Mouse (Mus musculus) heart, embryonic 12.5 days (tissue): ENCODE measurements around the gene Gli2. TPM values are rescaled to one million over a fixed set of nuclear protein-coding genes. Genes with fewer than 3 reads are reported as not detected.
A peak's percentile ranks its signal among the peaks of the same experiment; 100 is the strongest.

ENCODE experiments used
- ATAC-seq: fragments of 200-750 bp; cut with Nextera tagmentation; 2 replicates; pipeline ENCODE4 v1.8.0; 2017; ENCODE audit warnings: moderate TSS enrichment, moderate library complexity; ENCODE audit not compliant: insufficient number of reproducible peaks, low FRiP score
- H3K27ac ChIP-seq: fragments of 300-500 bp; sonication (generic); 2 replicates; pipeline ENCODE4 v1.5.1; 2016; ENCODE audit warnings: mild to moderate bottlenecking, moderate library complexity; ENCODE audit not compliant: poor library complexity, severe bottlenecking
- H3K27me3 ChIP-seq: fragments of 300-500 bp; sonication (generic); replicated peaks from 2 replicates; pipeline ENCODE4 v1.6.1; 2016; ENCODE audit warnings: mild to moderate bottlenecking, moderate library complexity
- H3K36me3 ChIP-seq: fragments of 300-500 bp; sonication (generic); 2 replicates; pipeline ENCODE4 v1.6.1; 2016; ENCODE audit warnings: mild to moderate bottlenecking, moderate library complexity
- H3K4me1 ChIP-seq: fragments of 300-500 bp; sonication (generic); replicated peaks from 2 replicates; pipeline ENCODE4 v1.6.1; 2016; ENCODE audit warnings: mild to moderate bottlenecking
- H3K4me2 ChIP-seq: fragments of 300-500 bp; sonication (generic); 2 replicates; pipeline ENCODE4 v1.6.1; 2016; ENCODE audit warnings: mild to moderate bottlenecking, moderate library complexity
- H3K4me3 ChIP-seq: fragments of 300-500 bp; sonication (generic); 2 replicates; pipeline ENCODE4 v1.5.1; 2016; ENCODE audit warnings: mild to moderate bottlenecking
- H3K9ac ChIP-seq: fragments of 300-500 bp; sonication (generic); 2 replicates; pipeline ENCODE4 v1.6.1; 2016; ENCODE audit warnings: mild to moderate bottlenecking, moderate library complexity
- H3K9me3 ChIP-seq: fragments of 300-500 bp; sonication (generic); replicated peaks from 2 replicates; pipeline ENCODE4 v1.6.1; 2016; ENCODE audit warnings: mild to moderate bottlenecking, moderate library complexity
- WGBS: fragments of 180-500 bp; shearing (Covaris S2); methylation state at CpG from one replicate; pipeline ENCODE4 v1.1.7; 2016; 5-methylcytosine and 5-hydroxymethylcytosine counted together
- polyA plus RNA-seq: library from polyadenylated mRNA; unstranded; fragments of >200 nt; fragmentation: Nextera tagmentation; extraction: Ambion mirVana; gene quantifications from 2 replicates; pipeline ENCODE4 v1.2.1, GENCODE M21; 2016

The Gli2 gene
- polyA plus RNA-seq, 1 experiment from 2014 or later: 4.0 TPM

- ATAC-seq: no peak
- 63% methylated on average over 5 of the region's 5 CpGs for WGBS
- Histone ChIP-seq H3K27me3 (no peaks in the 10 kb centered on the region), H3K4me3 (no peak overlapping the region), H3K9ac (no peak overlapping the region), H3K4me2 (no peak overlapping the region), H3K4me1 (no peaks in the 10 kb centered on the region), H3K9me3 (no peaks in the 10 kb centered on the region), H3K36me3 (no peaks in the 10 kb centered on the region), H3K27ac (no peak overlapping the region)
These were observed 59.6 kb downstream of the Gli2 start for GRCm38 (mm10) chr1:118993775-118994174.

- no peaks in the 10 kb centered on the region for H3K9me3 ChIP-seq
- no peaks in the 10 kb centered on the region for H3K36me3 ChIP-seq
- 63% methylated on average over 6 of the region's 6 CpGs for WGBS
- no peaks in the 10 kb centered on the region for H3K27me3 ChIP-seq
- ATAC-seq: no peak
- no peak overlapping the region for H3K4me2 ChIP-seq
- H3K4me3 ChIP-seq: no peak overlapping the region
- peaks cover 10% of the 10 kb centered on the region for H3K4me1 ChIP-seq
- H3K9ac ChIP-seq: no peak overlapping the region
- no peak overlapping the region for H3K27ac ChIP-seq
These were observed 65.1 kb downstream of the Gli2 start for GRCm38 (mm10) chr1:118988331-118988730.

GRCm38 (mm10) chr1:118987538-118987937 lies 65.9 kb downstream of the Gli2 start:
- Histone ChIP-seq H3K27ac (no peak overlapping the region), H3K4me1 (peaks cover 18% of the 10 kb centered on the region), H3K4me3 (no peak overlapping the region), H3K9me3 (no peaks in the 10 kb centered on the region), H3K36me3 (no peaks in the 10 kb centered on the region), H3K9ac (no peak overlapping the region), H3K4me2 (no peak overlapping the region), H3K27me3 (no peaks in the 10 kb centered on the region)
- WGBS: 88% methylated on average over 11 of the region's 11 CpGs
- ATAC-seq: no peak

GRCm38 (mm10) chr1:118983389-118983788 lies 70.0 kb downstream of the Gli2 start:
- Histone ChIP-seq H3K36me3 (no peaks in the 10 kb centered on the region), H3K27me3 (no peaks in the 10 kb centered on the region), H3K9ac (no peak overlapping the region), H3K4me1 (peaks cover 48% of the 10 kb centered on the region), H3K9me3 (no peaks in the 10 kb centered on the region), H3K27ac (peak overlapping the region; percentile 55; the same call in 1 of the 2 replicates), H3K4me2 (no peak overlapping the region), H3K4me3 (no peak overlapping the region)
- 32% methylated on average over 2 of the region's 2 CpGs for WGBS
- ATAC-seq: no peak

- peak overlapping the region; percentile 50 for H3K4me2 ChIP-seq
- H3K9me3 ChIP-seq: no peaks in the 10 kb centered on the region
- H3K36me3 ChIP-seq: no peaks in the 10 kb centered on the region
- H3K27ac ChIP-seq: peak overlapping the region; percentile 55
- H3K9ac ChIP-seq: no peak overlapping the region
- H3K4me1 ChIP-seq: peaks cover 48% of the 10 kb centered on the region
- 16% methylated on average over 5 of the region's 5 CpGs for WGBS
- H3K27me3 ChIP-seq: no peaks in the 10 kb centered on the region
- H3K4me3 ChIP-seq: no peak overlapping the region
- ATAC-seq: 0 out of 2 replicates have a peak, but pooled peaks have one; percentile 16
These were observed 70.6 kb downstream of the Gli2 start for GRCm38 (mm10) chr1:118982805-118983211.

- Histone ChIP-seq H3K27me3 (no peaks in the 10 kb centered on the region), H3K4me2 (peak overlapping the region; percentile 50), H3K4me3 (peak overlapping the region; percentile 11; the same call in 1 of the 2 replicates), H3K9ac (0 out of 2 replicates have a peak overlapping the region, but pooled peaks have one; percentile 11), H3K27ac (peak overlapping the region; percentile 55), H3K36me3 (no peaks in the 10 kb centered on the region), H3K9me3 (no peaks in the 10 kb centered on the region), H3K4me1 (peaks cover 49% of the 10 kb centered on the region)
- ATAC-seq: peak; percentile 74
- WGBS: 29% methylated on average over 16 of the region's 16 CpGs
These were observed 71.2 kb downstream of the Gli2 start for GRCm38 (mm10) chr1:118981943-118982804.

- Histone ChIP-seq H3K9ac (no peak overlapping the region), H3K27ac (no peak overlapping the region; the same call in 1 of the 2 replicates), H3K4me1 (peaks cover 60% of the 10 kb centered on the region), H3K9me3 (no peaks in the 10 kb centered on the region), H3K4me2 (no peak overlapping the region), H3K36me3 (no peaks in the 10 kb centered on the region), H3K4me3 (no peak overlapping the region), H3K27me3 (no peaks in the 10 kb centered on the region)
- WGBS: 17% methylated on average over 7 of the region's 7 CpGs
- ATAC-seq: no peak
These were observed 72.8 kb downstream of the Gli2 start for GRCm38 (mm10) chr1:118980636-118981035.

GRCm38 (mm10) chr1:118976596-118976995 lies 76.8 kb downstream of the Gli2 start:
- Histone ChIP-seq H3K27me3 (no peaks in the 10 kb centered on the region), H3K4me3 (no peak overlapping the region), H3K4me2 (no peak overlapping the region), H3K9me3 (no peaks in the 10 kb centered on the region), H3K9ac (no peak overlapping the region), H3K27ac (no peak overlapping the region), H3K36me3 (no peaks in the 10 kb centered on the region), H3K4me1 (peaks cover 32% of the 10 kb centered on the region)
- WGBS: 46% methylated on average over 9 of the region's 9 CpGs
- peak; percentile 80 for ATAC-seq

GRCm38 (mm10) chr1:118975376-118975775 lies 78.0 kb downstream of the Gli2 start:
- ATAC-seq: no peak
- 73% methylated on average over 3 of the region's 3 CpGs for WGBS
- no peaks in the 10 kb centered on the region for H3K36me3 ChIP-seq
- H3K27ac ChIP-seq: no peak overlapping the region
- no peaks in the 10 kb centered on the region for H3K9me3 ChIP-seq
- H3K9ac ChIP-seq: no peak overlapping the region
- no peak overlapping the region for H3K4me3 ChIP-seq
- H3K4me2 ChIP-seq: no peak overlapping the region
- no peaks in the 10 kb centered on the region for H3K27me3 ChIP-seq
- H3K4me1 ChIP-seq: peaks cover 20% of the 10 kb centered on the region

- no peak overlapping the region for H3K9ac ChIP-seq
- H3K4me2 ChIP-seq: no peak overlapping the region
- H3K4me1 ChIP-seq: no peaks in the 10 kb centered on the region; the same call in 1 of the 2 replicates
- H3K4me3 ChIP-seq: no peak overlapping the region
- no peaks in the 10 kb centered on the region for H3K27me3 ChIP-seq
- H3K36me3 ChIP-seq: no peaks in the 10 kb centered on the region
- H3K9me3 ChIP-seq: peaks cover 4% of the 10 kb centered on the region; the same call in 1 of the 2 replicates
- H3K27ac ChIP-seq: no peak overlapping the region
- WGBS: 91% methylated on average over 3 of the region's 3 CpGs
- no peak for ATAC-seq
These were observed 83.4 kb downstream of the Gli2 start for GRCm38 (mm10) chr1:118970068-118970467.

GRCm38 (mm10) chr1:118969409-118969808 lies 84.0 kb downstream of the Gli2 start:
- Histone ChIP-seq H3K4me2 (no peak overlapping the region), H3K9ac (no peak overlapping the region), H3K4me3 (no peak overlapping the region), H3K9me3 (peaks cover 4% of the 10 kb centered on the region; the same call in 1 of the 2 replicates), H3K27ac (no peak overlapping the region), H3K36me3 (no peaks in the 10 kb centered on the region), H3K4me1 (no peaks in the 10 kb centered on the region; the same call in 1 of the 2 replicates), H3K27me3 (no peaks in the 10 kb centered on the region)
- WGBS: 77% methylated on average over 11 of the region's 11 CpGs
- no peak for ATAC-seq
